Mouse (Mus musculus): Measurements from ENCODE around the gene Pus3. TPM values are rescaled to one million over a fixed set of nuclear protein-coding genes. Genes with fewer than 3 reads are reported as not detected.
A peak's percentile ranks its signal among the peaks of the same experiment; 100 is the strongest.
"Not testable (repeated sequence)": the region's sequence is repeated elsewhere in the genome, so short reads cannot be mapped to it uniquely, and the experiment has no call there.

The Pus3 gene
- polyA plus RNA-seq, 1 experiment from 2014 or later: 16.8 TPM

DNA sequence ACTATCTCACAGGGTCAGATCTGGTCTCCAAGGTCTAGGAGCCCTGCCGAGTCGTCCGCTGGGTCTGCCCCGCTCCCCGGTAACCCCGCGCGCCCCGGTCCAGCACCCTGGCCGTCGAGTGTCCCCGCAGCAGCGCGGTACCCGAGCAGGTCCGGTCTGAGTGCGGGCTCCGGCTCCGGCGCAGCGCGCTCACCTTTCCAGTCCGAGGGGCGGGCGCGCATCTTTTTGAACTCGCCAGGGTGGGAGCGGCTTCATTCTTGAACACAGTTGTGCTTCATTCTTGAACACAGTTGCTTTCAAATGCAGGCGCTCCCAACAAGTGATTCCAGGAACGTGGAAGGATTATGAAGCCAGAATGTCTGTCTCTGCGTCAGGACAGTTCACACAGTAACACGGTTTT, 16.0 kb downstream of the Pus3 start:
- Histone ChIP-seq H3K9ac (ENCODE audit: low read depth, low read length) (peak overlapping the region; percentile 49; the same call in 1 of the 2 replicates), H3K27me3 (ENCODE audit: control insufficient read depth, insufficient read depth, low read length) (peaks cover 15% of the 10 kb centered on the region)

DNA sequence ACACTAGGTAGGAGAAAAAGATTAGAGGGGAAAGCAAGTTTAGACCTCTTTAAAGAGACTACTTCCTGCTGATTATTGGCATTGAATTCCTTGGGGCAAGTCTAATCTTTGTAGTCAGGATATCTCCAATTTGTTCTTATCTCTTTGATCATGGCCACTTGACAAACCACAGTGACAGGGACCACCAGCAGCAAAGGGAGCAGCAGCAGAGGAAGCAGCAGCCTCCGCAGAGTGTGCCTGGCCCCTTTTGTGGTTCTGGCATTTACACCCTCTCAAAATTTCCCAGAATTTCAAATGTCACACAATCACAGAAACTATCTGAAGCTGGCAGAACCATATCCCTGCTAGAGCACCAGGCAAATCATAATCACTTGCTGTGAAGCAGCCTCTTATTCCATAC, 29.3 kb downstream of the Pus3 start:
- 29% methylated on average over 1 of the region's 1 CpGs for WGBS (ENCODE audit: insufficient replicate concordance)
- Histone ChIP-seq H3K27me3 (ENCODE audit: control insufficient read depth, insufficient read depth, low read length) (no peaks in the 10 kb centered on the region), H3K9me3 (replicated peaks; ENCODE audit: control insufficient read depth, low read length) (no peaks in the 10 kb centered on the region), H3K9ac (ENCODE audit: low read depth, low read length) (no peak overlapping the region), H3K4me3 (ENCODE audit: low read depth, low read length) (no peak overlapping the region), H3K4me2 (no peak overlapping the region), H3K36me3 (ENCODE audit: control insufficient read depth, insufficient read depth, low read length) (no peaks in the 10 kb centered on the region), H3K27ac (ENCODE audit: low read depth, low read length) (no peak overlapping the region), H3K4me1 (ENCODE audit: control insufficient read depth, insufficient read depth, low read length) (no peaks in the 10 kb centered on the region)
- no peak for ATAC-seq (replicated peaks; ENCODE audit: insufficient number of reproducible peaks, low FRiP score, low TSS enrichment)

More for the DNA sequence above, 16.0 kb downstream of the Pus3 start:
- Histone ChIP-seq H3K9me3 (replicated peaks; ENCODE audit: control insufficient read depth, low read length) (no peaks in the 10 kb centered on the region), H3K4me1 (ENCODE audit: control insufficient read depth, insufficient read depth, low read length) (0 out of 2 replicates have a peak, but pooled peaks cover 3% of the 10 kb centered on the region), H3K27ac (ENCODE audit: low read depth, low read length) (no peak overlapping the region), H3K36me3 (ENCODE audit: control insufficient read depth, insufficient read depth, low read length) (no peaks in the 10 kb centered on the region), H3K4me2 (peak overlapping the region; percentile 78), H3K4me3 (ENCODE audit: low read depth, low read length) (peak overlapping the region; percentile 40)
- no peak for ATAC-seq (replicated peaks; ENCODE audit: insufficient number of reproducible peaks, low FRiP score, low TSS enrichment)
- WGBS (ENCODE audit: insufficient replicate concordance): 5% methylated on average over 30 of the region's 32 CpGs

DNA sequence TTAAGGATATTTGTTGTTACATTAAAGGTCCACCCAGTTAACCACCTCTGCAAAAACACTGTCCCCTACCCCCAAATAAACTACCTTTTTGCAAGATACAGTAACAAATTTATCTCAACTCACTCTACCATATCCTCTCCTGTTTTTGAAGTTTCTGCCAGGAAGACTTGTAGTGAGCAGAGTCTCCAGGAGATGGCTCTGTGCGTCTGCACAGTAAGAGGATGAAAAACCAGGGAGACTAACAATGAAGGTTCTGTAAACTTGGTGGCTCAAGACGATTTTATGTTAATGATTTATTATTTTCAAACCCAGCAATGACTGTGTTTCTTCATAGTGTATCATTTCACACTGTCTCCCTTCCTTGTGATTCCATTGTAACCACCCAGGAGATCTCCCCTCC, 34.5 kb downstream of the Pus3 start:
- no peaks in the 10 kb centered on the region for H3K9me3 ChIP-seq (replicated peaks; ENCODE audit: control insufficient read depth, low read length)
- 18% methylated on average over 2 of the region's 2 CpGs for WGBS (ENCODE audit: insufficient replicate concordance)
- H3K4me3 ChIP-seq (ENCODE audit: low read depth, low read length): no peak overlapping the region

GRCm38 (mm10) chr9:35607647-35608405, 49.4 kb downstream of the Pus3 start:
- H3K27me3 ChIP-seq (ENCODE audit: control insufficient read depth, insufficient read depth, low read length): no peaks in the 10 kb centered on the region
- WGBS (ENCODE audit: insufficient replicate concordance): 62% methylated on average over 8 of the region's 8 CpGs
- no peak for ATAC-seq (replicated peaks; ENCODE audit: insufficient number of reproducible peaks, low FRiP score, low TSS enrichment)

More for the DNA sequence above, 34.5 kb downstream of the Pus3 start:
- H3K27ac ChIP-seq (ENCODE audit: low read depth, low read length): no peak overlapping the region
- H3K9ac ChIP-seq (ENCODE audit: low read depth, low read length): no peak overlapping the region
- H3K27me3 ChIP-seq (ENCODE audit: control insufficient read depth, insufficient read depth, low read length): no peaks in the 10 kb centered on the region
- no peaks in the 10 kb centered on the region for H3K4me1 ChIP-seq (ENCODE audit: control insufficient read depth, insufficient read depth, low read length)
- no peak for ATAC-seq (replicated peaks; ENCODE audit: insufficient number of reproducible peaks, low FRiP score, low TSS enrichment)
- H3K4me2 ChIP-seq: no peak overlapping the region
- H3K36me3 ChIP-seq (ENCODE audit: control insufficient read depth, insufficient read depth, low read length): no peaks in the 10 kb centered on the region

DNA sequence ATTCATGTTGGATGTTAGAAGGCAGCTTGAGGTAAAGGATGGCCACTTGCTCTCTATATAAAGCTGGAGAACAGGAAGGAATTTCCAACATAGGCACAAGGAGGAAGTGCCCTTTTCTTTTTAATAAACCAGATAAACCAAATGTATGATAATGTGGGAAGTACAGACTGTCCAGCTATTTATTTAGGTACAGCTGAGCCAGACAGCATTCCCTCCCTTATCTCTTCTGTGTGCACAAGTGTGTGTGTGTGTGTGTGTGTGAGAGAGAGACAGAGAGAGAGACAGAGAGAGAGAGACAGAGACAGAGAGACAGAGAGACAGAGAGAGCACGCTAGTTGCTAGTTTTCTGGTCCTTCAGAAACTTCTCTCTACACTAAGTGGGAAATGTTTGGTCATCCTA, 53.4 kb downstream of the Pus3 start, which contains the start of gene Pate4:
Pate4 (minus strand) TSS at position 101 of the 400 bp plus-strand sequence.
- Histone ChIP-seq H3K9ac (ENCODE audit: low read depth, low read length) (no peak within 1 kb of the TSS), H3K4me3 (ENCODE audit: low read depth, low read length) (no peak within 1 kb of the TSS), H3K4me2 (no peak within 1 kb of the TSS), H3K27me3 (ENCODE audit: control insufficient read depth, insufficient read depth, low read length) (no peaks in the 10 kb centered on the region), H3K9me3 (replicated peaks; ENCODE audit: control insufficient read depth, low read length) (no peaks in the 10 kb centered on the region), H3K27ac (ENCODE audit: low read depth, low read length) (no peak within 1 kb of the TSS), H3K4me1 (ENCODE audit: control insufficient read depth, insufficient read depth, low read length) (no peaks in the 10 kb centered on the region), H3K36me3 (ENCODE audit: control insufficient read depth, insufficient read depth, low read length) (no peaks in the 10 kb centered on the region)
- no peak for ATAC-seq (replicated peaks; ENCODE audit: insufficient number of reproducible peaks, low FRiP score, low TSS enrichment)
- WGBS (ENCODE audit: insufficient replicate concordance): 68% methylated on average over 1 of the region's 1 CpGs

More at GRCm38 (mm10) chr9:35607647-35608405, 49.4 kb downstream of the Pus3 start:
- no peaks in the 10 kb centered on the region for H3K36me3 ChIP-seq (ENCODE audit: control insufficient read depth, insufficient read depth, low read length)
- H3K4me1 ChIP-seq (ENCODE audit: control insufficient read depth, insufficient read depth, low read length): no peaks in the 10 kb centered on the region
- no peak overlapping the region for H3K4me3 ChIP-seq (ENCODE audit: low read depth, low read length)
- H3K9ac ChIP-seq (ENCODE audit: low read depth, low read length): no peak overlapping the region
- H3K4me2 ChIP-seq: no peak overlapping the region
- H3K27ac ChIP-seq (ENCODE audit: low read depth, low read length): no peak overlapping the region
- no peaks in the 10 kb centered on the region for H3K9me3 ChIP-seq (replicated peaks; ENCODE audit: control insufficient read depth, low read length)

GRCm38 (mm10) chr9:35614005-35614404, 55.6 kb downstream of the Pus3 start:
- Histone ChIP-seq H3K4me1 (ENCODE audit: control insufficient read depth, insufficient read depth, low read length) (no peaks in the 10 kb centered on the region), H3K9me3 (replicated peaks; ENCODE audit: control insufficient read depth, low read length) (no peaks in the 10 kb centered on the region), H3K27me3 (ENCODE audit: control insufficient read depth, insufficient read depth, low read length) (no peaks in the 10 kb centered on the region), H3K9ac (ENCODE audit: low read depth, low read length) (no peak overlapping the region), H3K36me3 (ENCODE audit: control insufficient read depth, insufficient read depth, low read length) (no peaks in the 10 kb centered on the region), H3K4me2 (no peak overlapping the region), H3K27ac (ENCODE audit: low read depth, low read length) (no peak overlapping the region), H3K4me3 (ENCODE audit: low read depth, low read length) (no peak overlapping the region)
- no peak for ATAC-seq (replicated peaks; ENCODE audit: insufficient number of reproducible peaks, low FRiP score, low TSS enrichment)
- 25% methylated on average over 2 of the region's 2 CpGs for WGBS (ENCODE audit: insufficient replicate concordance)

DNA sequence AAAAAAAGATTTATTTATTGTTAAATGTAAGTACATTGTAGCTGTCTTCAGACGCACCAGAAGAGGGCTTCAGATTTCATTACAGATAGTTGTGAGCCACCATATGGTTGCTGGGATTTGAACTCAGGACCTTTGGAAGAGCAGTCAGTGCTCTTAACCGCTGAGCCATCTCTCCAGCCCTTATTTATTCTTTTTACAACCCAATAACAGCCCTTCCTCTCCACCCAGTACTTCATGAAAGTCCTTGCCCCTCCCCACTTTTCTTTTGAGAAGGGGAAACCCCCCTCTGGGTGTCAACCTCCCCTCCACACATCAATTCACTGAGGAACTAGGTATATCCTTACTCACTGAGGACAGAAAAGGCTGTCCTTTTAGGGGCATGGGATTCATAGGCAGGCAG, 58.4 kb downstream of the Pus3 start:
- not testable (repeated sequence) for H3K27me3 ChIP-seq (ENCODE audit: control insufficient read depth, insufficient read depth, low read length); H3K27ac ChIP-seq (ENCODE audit: low read depth, low read length); ATAC-seq (replicated peaks; ENCODE audit: insufficient number of reproducible peaks, low FRiP score, low TSS enrichment)

More for the DNA sequence above, 58.4 kb downstream of the Pus3 start:
- 48% methylated on average over 2 of the region's 2 CpGs for WGBS (ENCODE audit: insufficient replicate concordance)
- H3K36me3 ChIP-seq (ENCODE audit: control insufficient read depth, insufficient read depth, low read length); H3K4me3 ChIP-seq (ENCODE audit: low read depth, low read length); H3K9ac ChIP-seq (ENCODE audit: low read depth, low read length); H3K4me2 ChIP-seq; H3K9me3 ChIP-seq (replicated peaks; ENCODE audit: control insufficient read depth, low read length); H3K4me1 ChIP-seq (ENCODE audit: control insufficient read depth, insufficient read depth, low read length): not testable (repeated sequence)

Data from heart, embryonic 11.5 days (tissue).